Mouse (Mus musculus) embryonic fibroblast, embryonic 13.5 days (primary cell): Measurements from ENCODE around the gene Polr2h.

Source experiments
- CTCF ChIP-seq: IDR thresholded peaks from 2 replicates; pipeline ENCODE4 v1.5.1; 2011; ENCODE audit warnings: mild to moderate bottlenecking, control low read depth, low read length, moderate library complexity, borderline replicate concordance; ENCODE audit not compliant: insufficient read depth
- POLR2A ChIP-seq: IDR thresholded peaks from 2 replicates; pipeline ENCODE4 v1.6.1; 2011; ENCODE audit warnings: low read depth, mild to moderate bottlenecking, control low read depth, low read length, moderate library complexity

DNA sequence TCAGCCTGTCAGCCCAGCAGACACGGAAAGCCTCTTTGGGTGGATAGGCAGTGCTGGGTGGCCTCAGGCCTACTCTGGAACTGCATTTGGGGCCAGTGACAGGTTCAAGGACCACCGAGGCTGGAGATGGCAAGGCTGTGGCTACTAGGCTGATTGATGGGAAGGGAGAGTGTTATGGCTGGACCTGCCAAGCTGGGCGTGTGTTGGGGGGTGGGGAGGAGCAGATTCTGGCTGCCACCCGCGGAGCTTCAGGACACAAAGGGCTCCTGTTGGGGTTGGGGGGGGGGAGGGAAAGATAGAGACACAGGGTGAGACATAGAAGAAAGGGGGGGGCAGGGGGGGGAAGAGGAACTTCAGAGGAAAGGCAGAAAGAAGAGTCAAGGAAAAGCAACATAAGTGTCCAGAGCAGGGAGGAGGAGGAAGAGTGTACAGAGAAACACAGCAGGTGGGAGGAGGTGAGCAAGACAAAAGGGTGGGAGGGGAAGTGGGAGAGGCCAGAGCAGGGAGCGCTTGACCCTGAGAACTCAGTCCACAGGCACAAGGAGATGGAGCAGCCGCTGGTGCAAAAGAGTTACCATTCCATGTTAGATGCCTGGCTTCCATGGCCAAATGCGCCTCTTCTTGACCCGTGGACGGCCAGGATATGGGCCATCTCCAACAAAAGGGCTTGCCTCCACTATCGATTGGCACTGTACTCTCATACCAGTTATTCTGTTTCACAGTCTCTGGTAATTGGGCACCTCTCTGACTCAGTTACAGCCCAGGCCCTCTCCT is 3.0 kb upstream of the Polr2h start:
- no peak for TF ChIP-seq CTCF
- TF ChIP-seq POLR2A, result no peak
